Mouse (Mus musculus) thymus, postnatal 0 days (tissue): ENCODE measurements around the gene Taf8. TPM values are rescaled to one million over a fixed set of nuclear protein-coding genes. Genes with fewer than 3 reads are reported as not detected.

Experiments
- DNase-seq: peaks from one replicate; pipeline ENCODE4 v3.0.0-alpha.2; 2015; ENCODE audit warnings: low spot score
- polyA plus RNA-seq: library from polyadenylated mRNA; unstranded; fragments of >200 nt; fragmentation: Nextera tagmentation; extraction: Ambion mirVana; gene quantifications from 2 replicates; pipeline ENCODE4 v1.2.1, GENCODE M21; 2015

Taf8 gene
- polyA plus RNA-seq, 1 experiment from 2014 or later: 28.0 TPM

GRCm38 (mm10) chr17:47436907-47437547, 65.1 kb downstream of the Taf8 start, which contains the start of gene 1700001C19Rik:
1700001C19Rik (minus strand) TSS chr17:47437376.
- peak; percentile 35 for DNase-seq

GRCm38 (mm10) chr17:47436156-47436906, 65.8 kb downstream of the Taf8 start, which contains the start of gene AI661453:
AI661453 (plus strand) TSS chr17:47436615.
- DNase-seq: peak; percentile 14

Other genes starting within 250 kb of the Taf8 start
- gene Mrps10, start 133.4 kb downstream of the Taf8 start, polyA plus RNA-seq: 69.0 and 70.6 TPM in 2 replicates
- gene Guca1b, start 116.9 kb downstream of the Taf8 start, polyA plus RNA-seq: 0.40 and 0.57 TPM in 2 replicates
- 0.84 and 1.3 TPM in 2 replicates for gene Guca1a, start 101.7 kb downstream of the Taf8 start, polyA plus RNA-seq
- gene AI661453, start 65.7 kb downstream of the Taf8 start, polyA plus RNA-seq: 0.46 and 0.53 TPM in 2 replicates
- 0.99 and 1.4 TPM in 2 replicates for gene 1700001C19Rik, start 64.9 kb downstream of the Taf8 start, polyA plus RNA-seq
- 1,113 and 1,146 TPM in 2 replicates for gene Ccnd3, start 2.8 kb upstream of the Taf8 start, polyA plus RNA-seq
- 21.3 and 22.4 TPM in 2 replicates for gene Bysl, start 109.2 kb upstream of the Taf8 start, polyA plus RNA-seq
- 46.9 and 50.1 TPM in 2 replicates for gene Med20, start 109.3 kb upstream of the Taf8 start, polyA plus RNA-seq
- 1.8 TPM in 2 replicates for gene Gm20517, start 109.3 kb upstream of the Taf8 start, polyA plus RNA-seq
- gene Usp49, start 128.4 kb upstream of the Taf8 start, polyA plus RNA-seq: 3.9 and 4.6 TPM in 2 replicates
- gene Tomm6, start 186.1 kb upstream of the Taf8 start, polyA plus RNA-seq: 431 and 452 TPM in 2 replicates
- 0.98 and 1.3 TPM in 2 replicates for gene Frs3, start 186.7 kb upstream of the Taf8 start, polyA plus RNA-seq
- 0.12 and 0.18 TPM in 2 replicates for gene Gm21981, start 192.2 kb upstream of the Taf8 start, polyA plus RNA-seq
- gene Prickle4, start 192.4 kb upstream of the Taf8 start, polyA plus RNA-seq: 0.81 and 1.2 TPM in 2 replicates
- gene Pgc, start 224.6 kb upstream of the Taf8 start, polyA plus RNA-seq: 2.4 and 2.5 TPM in 2 replicates
- gene Tfeb, start 234.7 kb upstream of the Taf8 start, polyA plus RNA-seq: 4.7 and 5.5 TPM in 2 replicates